Mouse (Mus musculus) kidney, adult 18-20 months (tissue): Measurements from ENCODE around the gene Btnl2.
A peak's percentile ranks its signal among the peaks of the same experiment; 100 is the strongest.
"Not testable (repeated sequence)": the region's sequence is repeated elsewhere in the genome, so short reads cannot be mapped to it uniquely, and the experiment has no call there.

Source experiments
- DNase-seq: peaks from one replicate; pipeline ENCODE4 v3.0.0; 2021

Gene Btnl2

GRCm38 (mm10) chr17:34354539-34354938, at the start of gene Btnl2:
Gene Btnl2, plus strand, starts transcription at chr17:34354822.
- DNase-seq = no peak

- DNase-seq = peak; percentile 89
Measured at GRCm38 (mm10) chr17:34305380-34306030, 49.1 kb upstream of the Btnl2 start, which contains the start of gene H2-Eb1. Gene H2-Eb1, plus strand, starts transcription at chr17:34305867.

- DNase-seq = no peak
Measured at GRCm38 (mm10) chr17:34306407-34306806, 48.2 kb upstream of the Btnl2 start.

GRCm38 (mm10) chr17:34307216-34307615, 47.4 kb upstream of the Btnl2 start:
- DNase-seq = no peak

GRCm38 (mm10) chr17:34308161-34308560, 46.5 kb upstream of the Btnl2 start:
- DNase-seq = no peak

- DNase-seq = no peak
Measured at GRCm38 (mm10) chr17:34309225-34309624, 45.4 kb upstream of the Btnl2 start.

- DNase-seq = peak; percentile 75
Measured at GRCm38 (mm10) chr17:34309683-34310385, 44.8 kb upstream of the Btnl2 start.

- DNase-seq = not testable (repeated sequence)
Measured at GRCm38 (mm10) chr17:34310526-34310925, 44.1 kb upstream of the Btnl2 start.

GRCm38 (mm10) chr17:34312185-34312584, 42.4 kb upstream of the Btnl2 start:
- no peak for DNase-seq

GRCm38 (mm10) chr17:34313393-34313792, 41.2 kb upstream of the Btnl2 start:
- DNase-seq = peak; percentile 80

GRCm38 (mm10) chr17:34314286-34314685, 40.3 kb upstream of the Btnl2 start:
- DNase-seq = no peak

- no peak for DNase-seq
Measured at GRCm38 (mm10) chr17:34315512-34315911, 39.1 kb upstream of the Btnl2 start.

- no peak for DNase-seq
Measured at GRCm38 (mm10) chr17:34316697-34317096, 37.9 kb upstream of the Btnl2 start.

- DNase-seq = no peak
Measured at GRCm38 (mm10) chr17:34317275-34317674, 37.3 kb upstream of the Btnl2 start.

- no peak for DNase-seq
Measured at GRCm38 (mm10) chr17:34325436-34325835, 29.2 kb upstream of the Btnl2 start, which contains the start of gene H2-Eb2. Gene H2-Eb2, plus strand, starts transcription at chr17:34325665.

- no peak for DNase-seq
Measured at GRCm38 (mm10) chr17:34326373-34326772, 28.2 kb upstream of the Btnl2 start.

GRCm38 (mm10) chr17:34329807-34330206, 24.8 kb upstream of the Btnl2 start:
- DNase-seq = no peak

- no peak for DNase-seq
Measured at GRCm38 (mm10) chr17:34331200-34331599, 23.4 kb upstream of the Btnl2 start.

- DNase-seq = peak; percentile 1
Measured at GRCm38 (mm10) chr17:34340619-34341402, 13.8 kb upstream of the Btnl2 start.

- no peak for DNase-seq
Measured at GRCm38 (mm10) chr17:34344882-34345281, 9.7 kb upstream of the Btnl2 start.

- DNase-seq = no peak
Measured at GRCm38 (mm10) chr17:34345486-34345885, 9.1 kb upstream of the Btnl2 start.

- DNase-seq = no peak
Measured at GRCm38 (mm10) chr17:34346041-34346440, 8.6 kb upstream of the Btnl2 start.

- peak; percentile 49 for DNase-seq
Measured at GRCm38 (mm10) chr17:34347606-34348308, 6.9 kb upstream of the Btnl2 start.
